Mouse (Mus musculus) lung, postnatal 14 days (tissue): ENCODE measurements around the gene Acss3.

Source experiments
- DNase-seq: peaks from one replicate; pipeline ENCODE4 v3.0.0; 2021

Acss3 gene

DNA sequence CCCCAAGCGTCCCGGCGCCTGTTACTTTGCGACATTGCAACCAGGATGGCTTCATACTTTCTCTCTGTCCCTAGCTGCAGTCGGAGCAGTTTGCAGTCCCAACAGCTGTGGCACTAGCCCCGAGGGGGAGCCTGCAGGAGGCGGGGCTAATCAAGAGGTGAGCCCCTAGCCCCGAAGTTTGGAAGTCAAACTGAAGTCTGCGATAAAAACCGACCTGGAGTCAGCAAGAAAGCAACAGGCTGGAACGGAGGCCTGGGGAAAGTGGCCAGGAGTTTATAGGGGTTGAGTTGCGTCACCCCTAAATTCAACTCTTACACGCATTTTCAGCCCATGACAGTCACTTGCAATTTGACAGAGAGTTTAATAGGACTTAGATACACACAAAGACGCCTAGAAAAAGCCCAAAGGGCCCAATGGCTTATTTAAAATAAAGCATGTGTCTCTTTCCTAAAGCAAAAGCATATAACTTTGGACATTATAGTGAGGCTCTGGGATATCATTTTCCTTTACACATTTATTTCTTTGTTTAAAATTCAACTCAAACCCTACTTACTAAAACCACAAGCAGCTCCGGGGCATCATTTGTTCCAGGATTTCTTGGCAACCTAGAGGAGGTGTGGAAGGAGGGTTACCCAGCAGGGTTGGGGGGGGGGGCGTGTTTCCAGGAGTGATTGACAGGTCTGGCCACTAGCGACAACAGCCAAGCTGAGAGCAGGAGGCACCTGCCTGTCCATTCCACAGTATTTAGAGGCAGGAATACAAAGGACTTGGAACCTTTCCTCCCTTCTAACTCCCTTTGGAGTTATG is at the start of gene Acss3:
Acss3 (minus strand) TSS at position 140 of the 807 bp plus-strand sequence.
- DNase-seq: peak; percentile 59

DNA sequence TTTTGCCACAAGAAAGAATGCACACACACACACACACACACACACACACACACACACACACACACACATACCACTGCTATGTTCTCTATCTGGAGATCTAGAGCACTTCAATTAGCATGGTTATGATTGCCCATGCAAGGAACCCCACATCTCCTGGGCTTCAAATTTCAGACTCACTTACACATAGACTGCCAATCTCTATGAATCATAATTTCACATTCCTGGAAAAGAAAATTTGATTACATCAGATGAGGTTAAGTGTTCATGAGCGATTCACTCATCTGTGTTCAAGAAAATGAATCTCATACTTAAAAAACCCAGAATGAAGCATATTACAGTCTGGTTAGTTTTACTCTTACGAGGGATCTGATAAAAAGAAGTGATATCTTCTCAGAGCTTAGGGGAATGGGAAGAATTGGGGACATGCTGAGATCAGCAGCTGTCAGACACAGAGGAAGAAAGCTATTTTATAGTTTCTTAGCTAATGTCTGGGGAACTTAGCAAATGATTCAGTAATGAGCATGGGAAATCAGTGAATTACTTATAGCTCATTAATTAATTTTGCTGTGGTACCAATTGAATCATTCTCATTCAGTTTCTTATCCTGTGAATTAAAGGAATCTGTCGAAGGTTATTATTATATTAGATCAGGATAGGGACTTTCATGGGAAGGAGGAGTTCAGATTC is 48.7 kb upstream of the Acss3 start:
- no peak for DNase-seq

DNA sequence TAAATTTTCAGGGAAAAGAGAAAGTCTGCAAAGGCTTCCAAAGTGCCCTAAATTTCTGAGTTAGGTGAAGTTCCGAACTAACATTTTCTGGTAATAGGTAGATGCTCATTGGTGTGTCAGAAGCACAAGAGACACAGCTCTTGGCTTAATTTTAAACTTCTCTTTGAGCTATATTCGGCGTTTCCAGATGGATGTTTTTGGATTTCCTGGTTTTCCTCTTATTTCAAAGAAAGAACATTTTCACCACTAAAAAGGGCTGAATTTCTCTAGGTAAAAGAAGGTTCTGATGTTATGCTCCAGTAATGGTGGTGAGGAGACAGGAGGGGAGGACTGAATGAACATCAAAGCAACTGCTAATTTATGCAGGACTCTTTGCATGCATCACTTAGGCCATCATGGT is 43.0 kb upstream of the Acss3 start:
- no peak for DNase-seq

DNA sequence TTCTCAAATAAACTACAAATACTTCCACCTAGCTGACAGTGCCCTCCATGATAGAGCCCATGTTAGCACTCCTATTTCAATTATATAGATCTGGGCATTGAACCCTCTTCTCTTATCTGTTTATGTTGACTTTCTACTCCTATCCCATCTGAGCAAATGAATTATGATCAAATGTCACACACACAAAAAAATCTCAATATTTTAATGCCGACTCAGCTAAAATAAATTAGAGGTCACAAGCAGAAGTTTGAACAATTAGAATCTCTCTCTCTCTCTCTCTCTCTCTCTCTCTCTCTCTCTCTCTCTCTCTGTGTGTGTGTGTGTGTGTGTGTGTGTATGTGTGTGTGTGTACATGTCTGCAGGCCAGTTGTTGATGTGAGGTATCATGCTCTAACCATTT is 25.3 kb upstream of the Acss3 start:
- no peak for DNase-seq

DNA sequence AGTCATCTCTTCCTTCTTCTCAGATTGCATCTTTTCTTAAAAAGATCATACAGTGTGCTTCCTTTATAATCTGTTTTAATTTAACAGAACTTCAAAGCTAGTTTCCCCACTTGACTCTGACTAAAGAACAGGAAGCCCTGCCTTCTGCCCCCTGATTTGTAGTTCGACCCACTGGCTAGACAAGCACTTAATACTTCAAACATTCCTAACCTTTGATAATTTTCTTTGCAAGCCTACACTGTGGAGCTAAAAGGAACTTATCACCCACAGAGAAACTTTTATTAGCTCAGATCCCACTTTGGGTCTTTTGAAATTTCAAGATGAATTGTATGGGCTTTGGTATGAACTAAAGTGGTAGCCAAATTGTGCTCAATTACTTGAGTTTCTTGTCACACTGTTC is 20.5 kb upstream of the Acss3 start:
- no peak for DNase-seq

DNA sequence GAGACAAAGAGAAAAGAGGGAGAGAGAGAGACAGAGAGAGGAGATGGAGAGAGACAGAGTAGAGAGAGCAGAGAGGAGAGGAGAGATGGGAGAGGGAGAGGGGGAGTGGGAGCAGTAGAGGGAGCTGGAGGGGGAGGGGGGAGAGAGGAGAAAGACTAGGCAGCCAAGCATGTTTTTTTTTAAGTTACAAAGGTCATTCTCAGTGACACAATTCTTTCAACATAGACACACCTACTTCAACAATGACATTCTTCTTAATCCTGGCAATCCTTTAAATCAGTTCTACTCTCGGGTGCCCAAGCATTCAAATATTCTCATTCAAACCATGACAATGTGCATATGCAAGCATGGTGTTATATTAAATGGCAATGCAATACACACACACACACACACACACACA is 19.4 kb upstream of the Acss3 start:
- DNase-seq: no peak

DNA sequence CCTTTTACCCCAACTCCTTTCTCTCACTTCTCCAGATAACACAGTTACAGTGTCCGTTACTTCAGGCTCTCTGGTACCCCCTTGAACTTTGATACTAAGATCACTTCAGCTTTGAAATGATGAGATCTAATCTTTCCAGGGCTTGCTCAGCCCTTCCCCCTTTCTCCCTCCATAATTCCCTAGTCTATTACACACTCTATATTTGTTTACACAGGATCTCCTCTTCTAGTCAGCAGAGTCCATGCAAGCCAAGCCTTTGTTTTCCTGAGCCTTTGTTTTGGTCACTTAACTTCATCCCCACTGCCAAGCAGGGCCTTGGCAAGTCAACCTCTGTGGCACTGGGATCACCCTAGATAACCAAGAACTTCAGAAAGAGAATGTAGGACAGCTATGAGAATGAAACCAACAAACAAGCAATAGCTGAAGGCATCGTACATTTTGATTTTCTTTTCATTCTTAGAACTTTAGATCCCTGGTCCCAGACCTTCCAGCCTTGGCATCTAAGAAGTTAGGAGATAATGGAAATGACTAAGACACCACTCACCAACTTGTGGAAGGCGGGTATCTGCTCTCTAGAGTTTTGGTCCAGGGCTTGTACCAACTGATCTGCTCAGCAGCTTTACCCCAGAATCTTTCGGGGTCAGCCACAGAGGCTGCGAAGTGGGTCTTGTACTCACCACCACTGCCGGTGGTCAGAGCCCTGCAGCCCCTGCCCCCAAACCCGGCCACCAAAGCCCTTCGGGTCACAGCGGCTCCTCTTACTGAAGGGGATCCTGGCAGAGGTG is 532 bp downstream of the Acss3 start:
- peak; percentile 4 for DNase-seq

DNA sequence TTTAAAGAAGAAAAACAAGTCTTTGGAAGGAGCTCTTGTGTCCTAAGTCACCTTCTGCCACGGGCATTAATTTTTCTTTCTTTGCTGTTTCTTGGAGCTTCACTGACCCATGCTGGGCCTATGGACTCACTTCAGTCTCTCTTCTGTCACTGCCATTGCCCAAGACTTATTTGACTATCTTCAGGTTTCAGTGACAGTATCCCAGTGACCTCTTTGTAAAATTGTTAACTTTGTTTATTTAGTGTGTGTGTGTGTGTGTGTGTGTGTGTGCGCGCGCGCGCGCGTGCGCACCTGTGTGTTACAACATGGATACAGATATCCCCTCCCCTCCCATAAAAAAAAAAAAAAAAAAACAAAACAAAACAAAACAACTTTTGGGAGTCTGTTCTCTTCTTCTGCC is 2.2 kb downstream of the Acss3 start:
- no peak for DNase-seq

DNA sequence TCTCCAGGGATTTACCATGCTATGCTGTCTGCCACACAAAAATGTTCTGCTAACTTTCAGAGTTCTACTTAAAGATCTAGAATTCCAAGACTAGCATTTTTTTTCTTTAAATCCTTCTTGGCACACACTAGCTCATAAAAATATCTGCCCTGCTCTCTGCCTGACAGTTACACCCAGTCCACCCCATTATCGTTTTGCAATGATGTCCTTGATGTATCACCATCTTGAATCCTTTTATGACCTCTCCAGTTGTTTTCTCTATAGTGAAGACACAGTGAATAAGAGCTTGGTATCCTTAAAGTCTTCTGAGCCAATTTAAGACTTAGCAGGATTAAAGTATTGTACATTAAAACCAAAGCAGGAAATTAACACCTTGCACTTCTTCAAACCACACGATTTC is 4.3 kb downstream of the Acss3 start:
- DNase-seq: no peak

DNA sequence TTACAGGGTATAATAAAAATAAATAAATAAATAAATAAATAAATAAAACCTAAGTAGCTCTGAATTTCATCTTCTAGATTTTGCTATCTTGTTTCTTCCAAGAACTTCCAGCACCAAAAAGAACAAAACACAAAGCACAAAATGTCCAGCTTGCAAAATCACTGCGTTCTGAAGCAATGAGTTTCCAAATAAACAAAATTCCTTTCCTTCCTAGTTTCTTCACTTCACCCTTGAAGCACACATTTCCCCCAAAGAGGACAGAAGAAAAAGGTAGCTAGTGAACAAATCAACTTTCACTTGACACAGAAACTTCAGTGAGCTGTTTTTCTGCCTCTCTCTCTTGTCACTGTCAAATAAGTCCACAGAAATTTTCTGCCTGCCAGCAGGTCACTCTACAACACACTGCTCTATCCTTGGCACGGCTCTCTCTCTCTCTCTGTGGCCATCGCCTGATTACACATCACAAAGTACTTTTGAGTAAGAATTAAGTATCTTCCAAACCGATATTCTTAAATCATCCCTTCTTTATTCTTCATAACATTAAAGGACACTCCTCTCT is 6.7 kb downstream of the Acss3 start:
- DNase-seq: peak; percentile 15

DNA sequence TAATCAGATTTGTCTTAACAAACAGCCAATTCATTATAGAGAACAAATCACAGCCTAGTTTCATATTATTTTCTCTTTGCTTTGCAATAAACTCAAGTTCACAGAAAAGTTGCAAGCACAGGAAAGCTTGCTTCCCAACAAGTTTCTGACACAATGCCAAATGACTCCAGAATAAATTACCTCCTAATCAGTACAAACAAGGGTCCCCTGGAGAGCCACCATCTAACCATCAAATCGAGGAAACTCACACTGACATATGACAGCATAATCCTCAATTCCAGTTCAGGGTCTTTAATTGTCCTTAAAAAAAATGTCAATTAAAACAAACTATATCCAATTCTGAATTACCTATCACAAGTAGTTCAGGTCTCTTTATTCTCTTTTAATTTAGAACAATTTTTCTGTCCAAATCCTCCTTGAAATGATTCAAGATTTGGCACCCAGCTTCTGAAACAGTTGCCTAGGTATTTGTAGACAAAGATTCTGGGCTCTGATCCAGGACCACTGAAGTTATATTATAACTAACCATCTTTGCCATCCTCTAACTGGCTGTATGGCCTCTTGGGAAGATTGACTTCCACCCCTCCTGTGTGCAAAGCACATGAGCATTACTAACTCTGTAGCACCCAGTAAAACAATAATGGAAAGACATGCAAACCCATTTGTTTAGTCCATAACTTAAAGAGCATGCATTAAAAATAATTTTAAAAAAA is 7.4 kb downstream of the Acss3 start:
- DNase-seq: no peak

DNA sequence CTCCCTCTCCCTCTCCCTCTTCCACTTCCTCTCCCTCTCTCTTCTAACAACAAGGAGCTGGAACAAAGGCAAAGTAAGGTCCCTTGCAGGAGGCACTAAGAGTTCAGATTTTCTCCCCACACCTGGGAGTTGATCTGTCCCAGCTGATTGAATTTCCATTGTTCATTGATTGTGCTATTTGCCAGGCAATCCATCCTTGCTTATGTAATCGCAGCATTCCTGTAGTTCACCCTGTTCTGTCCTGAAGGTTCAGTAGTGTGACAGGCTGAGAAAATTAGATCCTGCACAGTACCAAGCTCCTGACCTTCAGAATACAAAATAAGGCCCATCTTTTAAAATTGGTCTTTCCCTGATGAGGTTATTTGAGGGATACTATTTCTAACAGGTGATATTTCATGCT is 8.3 kb downstream of the Acss3 start:
- no peak for DNase-seq

DNA sequence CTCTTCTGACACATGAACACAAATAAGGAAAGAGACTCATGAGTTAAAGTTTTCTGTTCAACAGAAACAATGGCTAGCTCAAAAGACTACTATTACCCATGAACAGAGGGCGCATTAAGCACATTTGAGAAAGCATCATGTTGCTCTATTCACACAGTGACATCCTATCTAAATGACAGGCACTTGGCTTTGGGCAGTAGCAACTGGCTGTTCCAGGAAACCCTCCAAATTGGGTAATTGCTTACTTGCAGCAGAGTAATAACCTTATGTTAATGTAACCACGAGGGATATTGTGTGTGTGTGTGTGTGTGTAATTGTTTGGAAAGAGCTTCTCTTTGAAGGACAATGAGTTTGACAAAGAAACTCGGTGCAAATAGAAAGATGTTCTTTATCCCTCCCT is 29.0 kb downstream of the Acss3 start:
- no peak for DNase-seq

DNA sequence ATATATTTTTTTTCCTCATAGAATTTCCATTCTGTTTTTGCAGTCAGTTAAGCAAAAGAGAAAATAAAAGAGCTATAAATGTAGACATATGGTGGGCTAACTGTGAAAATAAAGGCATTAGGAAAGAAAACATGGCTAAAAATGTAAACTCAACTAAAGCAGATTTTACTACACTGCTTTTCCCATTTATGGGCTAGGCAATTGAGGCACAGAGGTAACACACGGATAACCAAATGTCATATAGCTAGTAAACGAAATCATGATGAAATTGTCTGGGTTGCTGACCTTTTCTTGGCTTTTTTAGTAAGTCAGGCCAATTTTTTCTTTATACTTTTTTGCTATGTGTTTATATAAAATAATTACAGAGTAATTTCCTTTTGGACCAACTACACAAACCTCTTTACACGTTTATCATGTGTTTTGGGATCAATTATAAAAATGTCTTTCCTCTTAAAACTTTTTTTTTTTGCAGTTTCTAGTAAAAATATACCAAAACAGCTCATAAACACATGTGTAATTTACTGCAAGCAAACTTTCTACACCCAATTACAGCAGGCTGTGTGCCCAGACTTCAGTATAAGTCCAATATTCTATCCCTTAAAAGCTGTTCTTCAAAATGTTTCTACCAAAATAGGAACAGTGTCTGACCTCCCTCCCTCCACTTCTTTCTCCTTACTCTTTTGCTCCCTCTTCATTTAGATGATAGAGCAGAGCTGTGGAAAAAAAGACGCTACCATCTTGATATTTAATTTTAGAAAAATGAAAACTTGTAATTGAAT is 69.4 kb downstream of the Acss3 start:
- DNase-seq: no peak

DNA sequence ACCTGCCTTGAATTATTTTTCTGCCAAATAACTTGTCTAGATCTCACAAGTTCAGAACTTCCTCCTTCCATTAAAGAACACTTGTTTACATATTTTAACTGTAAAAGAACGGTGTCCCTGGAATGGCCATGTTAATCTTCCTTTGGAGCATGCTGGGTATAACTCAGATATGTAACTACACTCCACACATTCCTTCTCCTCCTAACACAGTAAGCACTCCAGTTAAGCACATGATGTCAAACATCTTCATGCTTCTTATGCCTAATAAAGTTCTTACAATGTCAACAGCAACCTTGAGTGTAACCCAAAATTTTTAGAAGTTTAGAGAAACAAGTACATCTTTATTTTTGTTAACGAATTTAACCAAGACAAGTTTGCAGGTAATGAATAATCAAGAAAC is 73.0 kb downstream of the Acss3 start:
- DNase-seq: no peak

DNA sequence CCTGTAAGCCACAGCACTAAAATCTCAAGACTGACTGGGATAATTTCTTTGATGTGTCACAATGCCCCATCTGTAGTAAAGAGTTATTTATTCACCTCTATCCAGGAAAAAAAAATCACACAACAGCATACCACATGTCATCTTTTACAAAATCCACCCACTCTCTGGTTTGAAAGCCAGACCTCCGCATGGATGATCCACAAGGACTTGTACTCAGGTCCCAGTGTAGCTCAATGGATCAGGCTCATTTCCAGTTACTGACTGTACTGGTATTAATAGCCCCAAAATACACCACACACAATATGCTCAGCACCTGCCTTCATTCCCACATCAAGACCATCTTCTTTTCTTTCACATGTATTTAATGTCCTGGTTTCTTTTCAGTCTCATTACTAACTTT is 80.8 kb downstream of the Acss3 start:
- no peak for DNase-seq

DNA sequence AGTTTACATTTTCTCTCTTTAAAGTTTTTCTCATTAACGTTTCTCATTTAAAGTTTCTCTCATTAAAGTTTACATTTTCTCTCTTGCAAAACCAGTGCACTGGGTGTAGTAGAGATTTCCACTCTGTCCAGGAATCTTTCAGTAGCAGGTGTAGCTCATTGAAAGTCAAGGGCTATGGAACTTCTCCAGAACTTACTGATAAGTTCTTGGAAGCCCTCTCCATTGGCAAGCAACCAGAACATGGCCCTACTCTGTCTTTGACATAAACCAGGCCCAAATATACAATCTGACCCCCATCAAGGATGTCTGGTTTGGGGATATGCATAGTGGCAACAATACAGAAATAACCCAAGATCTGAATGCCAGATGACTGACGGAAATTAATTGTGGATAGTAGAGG is 82.6 kb downstream of the Acss3 start:
- DNase-seq: no peak

DNA sequence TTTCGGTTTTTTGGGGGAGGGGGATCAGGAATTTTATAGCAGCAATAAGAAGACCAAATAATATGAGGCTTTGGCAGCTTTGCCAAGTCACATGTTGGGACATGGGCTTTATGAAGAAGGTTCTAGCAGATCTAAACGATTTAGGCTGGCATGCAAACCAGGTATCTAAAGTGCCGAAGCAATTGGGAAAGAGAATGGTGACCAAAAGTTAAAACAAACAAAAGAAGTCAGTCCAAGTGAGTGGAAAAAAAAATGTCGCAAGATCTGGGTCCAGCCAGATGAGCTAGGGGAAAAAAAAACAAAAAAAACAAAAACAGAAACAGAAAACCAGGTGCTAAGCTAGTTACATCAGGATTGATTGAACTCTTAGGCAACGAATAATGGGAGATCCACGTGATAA is 83.1 kb downstream of the Acss3 start:
- DNase-seq: no peak

DNA sequence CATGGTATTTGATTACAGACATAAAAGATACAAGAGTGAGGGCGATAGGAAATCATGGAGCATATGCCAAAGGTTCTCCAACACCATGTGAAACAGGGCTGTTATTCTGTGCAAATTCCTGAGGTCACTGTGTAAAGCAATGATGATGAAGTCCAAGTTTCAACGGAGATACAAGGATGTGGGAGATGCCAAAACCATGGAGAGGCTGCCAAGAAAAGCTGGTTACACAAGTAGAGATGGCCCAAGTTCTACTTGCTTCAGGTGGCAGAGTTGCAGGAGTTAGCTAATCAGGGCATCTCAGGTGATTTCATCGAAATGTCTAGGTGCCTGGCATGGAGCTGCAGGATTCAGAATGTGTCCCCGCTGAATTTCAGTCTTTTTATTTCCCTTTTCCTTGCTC is 84.3 kb downstream of the Acss3 start:
- peak; percentile 5 for DNase-seq

DNA sequence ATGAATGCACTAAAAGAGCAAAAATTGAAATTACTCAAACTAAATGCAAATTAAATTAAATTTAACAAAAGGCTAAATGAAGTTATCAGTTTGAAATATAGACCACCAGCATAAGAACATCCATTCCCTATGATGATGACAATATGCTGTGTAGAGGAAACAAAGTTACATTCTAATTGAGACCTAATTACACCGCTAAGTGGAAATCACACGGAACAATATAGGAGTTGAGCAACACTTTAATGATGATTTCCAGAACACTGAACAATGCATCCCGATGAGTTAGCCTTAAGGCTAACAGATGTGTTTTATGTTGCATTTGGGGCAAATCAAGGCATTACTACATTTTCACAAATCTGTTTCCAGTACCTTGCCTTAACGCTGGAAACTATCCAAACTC is 99.2 kb downstream of the Acss3 start:
- no peak for DNase-seq

DNA sequence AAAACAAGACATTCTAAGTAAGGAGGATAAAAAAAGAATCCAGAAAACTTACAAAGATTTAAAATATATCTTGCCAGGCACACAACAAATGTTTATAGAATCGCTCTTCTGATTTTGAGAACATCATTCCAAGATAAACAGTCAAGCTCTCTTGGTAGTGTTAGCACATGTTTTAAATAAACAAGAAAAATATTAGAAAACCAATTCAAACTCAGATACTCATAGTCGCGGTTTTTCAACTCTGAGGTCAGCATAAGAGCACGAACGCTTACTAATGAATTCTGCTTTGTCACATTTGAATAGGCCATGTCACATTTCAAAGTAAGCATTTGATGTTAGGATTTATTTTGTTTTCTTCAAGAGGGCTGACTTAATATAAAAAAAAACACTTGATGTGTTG is 102.3 kb downstream of the Acss3 start:
- DNase-seq: no peak

DNA sequence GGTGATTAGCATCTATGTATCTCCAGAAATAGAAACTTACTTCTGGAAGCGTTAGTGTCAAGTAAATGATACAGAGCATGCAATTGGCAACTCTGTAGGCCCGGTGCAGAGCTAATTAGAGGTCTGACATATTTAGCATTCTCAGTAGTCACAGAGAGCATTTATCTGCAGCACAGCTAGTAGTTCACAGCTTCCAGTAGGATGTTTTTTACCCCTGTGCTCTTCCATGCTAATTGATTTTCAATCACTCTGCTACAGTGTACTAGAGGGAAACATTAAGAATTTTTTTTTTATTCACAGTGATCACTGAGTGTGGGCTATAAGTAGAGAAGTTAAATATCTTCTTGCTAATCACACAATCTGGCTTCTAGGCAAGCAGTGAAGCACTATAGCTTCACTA is 112.3 kb downstream of the Acss3 start:
- no peak for DNase-seq
